Mouse (Mus musculus): ENCODE measurements around the gene Lce1e. TPM values are rescaled to one million over a fixed set of nuclear protein-coding genes. Genes with fewer than 3 reads are reported as not detected.
A peak's percentile ranks its signal among the peaks of the same experiment; 100 is the strongest.

Gene Lce1e
- not detected in 2 replicates for total RNA-seq (2021)
- long read RNA-seq, experiment 1, result 0 reads
- long read RNA-seq, experiment 2, result 0 reads

DNA sequence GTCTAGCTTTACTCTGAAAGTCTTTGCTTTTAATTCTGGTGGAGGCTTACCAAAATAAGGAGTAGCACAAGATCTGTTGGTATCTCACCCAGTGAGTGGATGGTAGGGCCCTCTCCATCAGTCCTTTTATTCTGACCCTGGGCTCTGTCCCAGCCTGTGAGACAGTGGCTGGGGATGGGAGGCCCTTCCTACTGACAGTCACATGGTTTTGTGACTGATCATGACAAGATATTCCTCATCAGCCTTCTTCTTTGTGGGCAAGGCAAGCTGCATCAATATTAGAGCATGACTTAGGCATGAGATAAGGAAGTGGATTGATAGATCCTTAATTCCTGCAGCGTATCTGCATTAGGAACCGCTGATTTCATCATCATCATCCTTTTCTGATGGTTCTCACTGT, at the start of gene Lce1e:
Gene Lce1e (minus strand): TSS at position 101 of the 400 bp plus-strand sequence.
- no peak for DNase-seq

DNA sequence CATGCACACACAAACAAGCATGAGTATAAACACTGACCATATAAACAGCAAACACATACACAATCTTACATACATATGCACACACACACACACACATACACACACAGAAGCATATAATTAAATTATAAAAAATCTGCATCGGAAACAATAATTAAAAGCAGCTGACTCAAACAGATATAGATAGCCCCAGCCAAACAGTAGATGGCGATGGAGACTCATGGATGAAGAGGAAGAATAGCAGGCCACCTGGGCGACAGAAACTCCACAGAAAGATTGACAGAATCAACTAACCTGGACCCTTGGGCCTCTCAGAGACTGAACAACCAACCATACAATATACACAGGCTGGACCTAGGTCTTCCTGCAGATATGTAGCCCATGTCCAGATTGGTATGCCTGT, 44.3 kb upstream of the Lce1e start:
- no peak for DNase-seq

DNA sequence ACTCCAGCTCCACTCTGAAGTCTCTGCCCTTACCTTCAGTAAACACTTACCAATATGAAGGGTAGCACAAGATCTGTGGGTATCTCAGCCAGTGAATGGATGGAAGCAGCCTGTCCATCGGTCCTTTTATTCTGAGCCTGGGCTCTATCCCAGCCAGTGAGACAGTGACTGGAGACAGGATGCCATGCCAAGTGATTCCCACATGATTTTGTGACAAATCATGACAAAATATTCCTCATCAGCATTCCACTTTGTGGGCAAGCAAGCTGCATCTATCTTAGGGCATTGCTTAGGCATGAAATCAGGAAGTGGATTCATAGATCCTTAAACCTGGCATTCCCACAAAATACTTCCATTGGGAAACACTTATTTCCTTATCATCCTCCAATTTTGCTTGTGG, 43.4 kb upstream of the Lce1e start, which contains the start of gene Lce1g:
Gene Lce1g (minus strand): TSS at position 101 of the 400 bp plus-strand sequence.
- no peak for DNase-seq

DNA sequence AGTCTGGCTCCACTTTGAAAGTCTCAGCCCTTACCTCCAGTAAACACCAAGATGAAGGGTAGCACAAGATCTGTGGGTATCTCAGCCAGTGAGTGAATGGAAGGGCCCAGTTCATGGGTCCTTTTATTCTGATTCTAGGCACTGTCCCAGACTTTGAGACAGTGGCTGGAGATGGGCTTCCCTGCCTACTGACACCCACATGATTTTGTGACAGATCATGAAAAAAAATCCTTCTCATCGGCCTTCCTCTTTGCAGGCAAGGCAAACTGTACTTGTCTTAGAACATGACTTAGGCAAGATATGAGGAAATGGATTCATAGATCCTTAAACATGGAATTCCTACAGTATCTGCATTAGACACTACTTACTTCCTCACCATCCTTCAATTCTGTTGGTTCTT, 30.1 kb upstream of the Lce1e start, which contains the start of gene Gm38119:
Gene Gm38119 (minus strand): TSS at position 101 of the 400 bp plus-strand sequence.
- no peak for DNase-seq

DNA sequence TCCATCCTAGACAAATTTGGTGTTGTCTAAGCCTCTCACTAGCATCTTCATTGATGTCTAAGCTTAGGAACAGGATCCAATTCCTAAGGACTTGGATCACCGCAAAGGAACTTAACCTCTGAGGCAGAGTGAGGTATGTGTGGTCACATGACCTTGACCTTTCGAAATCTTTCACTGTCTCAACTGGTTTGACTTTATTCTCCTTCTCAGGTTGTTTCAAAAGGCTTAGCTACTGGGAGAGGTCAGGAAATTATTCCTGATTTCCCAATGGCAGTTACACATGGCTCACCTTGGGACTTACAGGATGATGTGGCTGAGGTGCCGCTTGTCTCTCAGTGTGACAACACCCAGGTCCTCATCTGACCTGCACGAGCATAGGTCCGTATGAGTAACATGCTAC, 13.8 kb upstream of the Lce1e start:
- no peak for DNase-seq

DNA sequence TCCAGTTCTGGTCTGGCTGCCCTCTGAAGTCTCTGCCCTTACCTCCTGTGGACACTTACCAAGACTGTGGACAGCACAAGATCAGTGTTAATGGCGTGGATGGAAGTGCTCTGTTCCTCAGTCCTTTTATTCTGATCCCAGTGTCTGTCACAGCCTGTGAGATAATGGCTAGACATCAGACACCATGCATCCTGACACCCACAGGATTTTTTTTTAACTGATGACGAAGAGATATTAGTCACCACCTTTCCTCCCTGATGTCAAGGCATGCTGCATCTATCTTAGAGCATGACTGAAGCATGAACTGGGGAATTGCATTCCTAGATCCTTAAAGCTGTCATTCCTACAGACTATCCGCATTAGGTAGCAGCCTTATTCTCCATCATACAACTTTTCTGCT, 11.4 kb upstream of the Lce1e start, which contains the start of gene Lce1f:
Gene Lce1f (minus strand): TSS at position 101 of the 400 bp plus-strand sequence.
- DNase-seq, result no peak

DNA sequence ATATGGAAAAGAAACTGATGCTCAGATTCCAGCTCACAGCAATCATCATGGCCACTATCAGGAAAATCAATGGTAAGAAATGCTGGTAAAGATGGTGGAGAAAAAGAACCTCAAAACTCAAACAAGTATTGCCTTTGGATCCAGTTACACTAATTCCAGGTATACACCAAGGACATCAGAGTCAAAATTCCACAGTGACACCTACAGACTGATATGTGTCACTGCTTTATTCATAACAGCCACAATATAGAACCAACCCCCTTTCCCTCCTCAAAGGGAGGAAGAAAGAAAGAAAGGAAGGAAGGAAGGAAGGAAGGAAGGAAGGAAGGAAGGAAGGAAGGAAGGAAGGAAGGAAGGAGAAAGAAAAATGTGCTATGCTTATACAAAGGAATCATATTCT, 6.2 kb upstream of the Lce1e start:
- DNase-seq, result no peak

DNA sequence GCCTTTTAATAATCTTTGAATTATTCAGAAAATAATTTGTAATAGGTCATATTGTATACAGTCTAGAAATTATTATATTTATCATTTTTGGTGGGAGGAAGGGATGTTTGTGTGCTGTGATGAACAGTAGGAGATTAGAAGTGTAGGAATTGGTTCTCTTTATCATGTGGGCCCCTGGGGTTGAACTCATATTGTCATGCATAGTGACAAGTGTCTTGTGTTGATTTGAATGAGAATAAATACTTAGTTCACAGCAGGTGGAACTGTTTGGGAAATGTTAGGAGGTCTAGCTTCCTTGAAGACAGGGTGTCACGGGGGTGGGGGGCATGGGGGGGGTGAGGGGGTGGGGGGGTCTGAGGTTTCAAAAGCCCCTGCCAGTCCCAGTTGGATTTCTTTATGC, 14.3 kb downstream of the Lce1e start:
- no peak for DNase-seq

DNA sequence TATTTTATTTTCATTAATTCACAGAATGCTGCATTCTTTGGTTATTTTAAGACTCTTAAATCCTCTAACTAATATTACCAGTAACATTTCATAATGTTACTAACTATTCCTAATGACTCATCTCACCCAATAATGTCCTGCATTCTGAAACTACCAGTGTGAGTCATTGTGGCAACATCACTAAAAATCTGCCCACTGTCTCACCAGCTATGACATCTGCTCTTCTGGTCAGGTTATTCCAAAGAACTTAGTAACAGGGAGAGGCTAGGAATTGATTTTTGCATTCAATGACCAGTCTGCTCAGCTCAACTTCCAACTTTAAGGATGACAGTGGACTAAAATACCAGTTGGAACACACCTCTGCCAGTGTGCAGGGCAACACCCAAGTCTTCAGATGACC, 17.2 kb downstream of the Lce1e start:
- DNase-seq, result no peak

DNA sequence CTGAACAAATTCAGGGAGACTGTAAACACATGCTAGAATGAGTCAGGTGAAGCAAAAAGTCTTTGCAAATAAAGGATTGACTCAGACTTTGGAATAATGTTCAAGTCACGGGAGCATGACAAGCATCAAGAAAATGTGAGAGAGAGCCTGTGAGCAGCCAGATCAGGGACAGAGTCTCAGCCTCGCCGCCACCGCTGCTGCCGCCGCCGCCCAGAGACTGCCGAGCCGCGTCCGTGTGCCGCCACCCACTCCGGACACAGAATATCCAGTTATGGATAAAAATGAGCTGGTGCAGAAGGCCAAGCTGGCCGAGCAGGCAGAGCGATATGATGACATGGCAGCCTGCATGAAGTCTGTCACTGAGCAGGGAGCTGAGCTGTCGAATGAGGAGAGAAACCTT, 19.7 kb downstream of the Lce1e start:
- peak; percentile 44 for DNase-seq

DNA sequence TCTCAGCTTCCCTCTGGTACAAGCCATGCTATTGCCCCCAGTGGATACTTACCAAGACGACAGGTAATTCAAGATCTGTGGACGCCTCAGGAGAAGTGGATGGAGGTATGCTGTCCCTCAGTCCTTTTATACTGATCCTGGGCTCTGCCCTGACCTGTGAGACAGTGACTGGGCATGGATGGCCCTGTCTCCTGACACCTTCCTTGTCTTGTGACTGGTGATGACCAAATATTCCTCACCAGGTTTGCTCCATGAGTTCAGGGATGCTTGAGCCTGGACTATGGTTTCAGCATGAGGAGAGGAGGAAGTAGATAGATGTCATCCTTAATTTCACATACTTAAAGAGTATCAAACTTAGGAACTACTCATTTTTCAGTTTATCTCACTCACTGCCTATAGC, 21.8 kb downstream of the Lce1e start, which contains the start of gene Lce1d:
Gene Lce1d (minus strand): TSS at position 101 of the 400 bp plus-strand sequence.
- no peak for DNase-seq

DNA sequence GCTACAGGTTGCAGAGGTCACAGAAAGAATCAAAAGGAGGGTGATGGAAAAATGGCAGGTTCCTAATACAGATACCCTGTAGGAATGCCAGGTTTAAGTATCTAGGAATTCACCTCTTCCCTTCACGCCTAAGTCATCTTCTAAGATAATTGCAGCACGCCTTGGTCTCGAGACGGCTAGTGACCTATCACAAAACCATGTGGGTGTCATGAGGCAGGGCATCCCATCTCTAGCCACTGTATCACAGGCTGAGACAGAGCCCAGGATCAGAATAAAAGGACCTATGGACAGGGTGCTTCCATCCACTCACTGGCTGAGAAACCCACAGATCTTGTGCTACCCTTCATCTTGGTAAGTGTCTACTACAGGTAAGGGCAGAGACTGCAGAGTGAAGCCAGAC, 29.9 kb downstream of the Lce1e start, which contains the start of gene Lce1c:
Gene Lce1c (plus strand): TSS at position 301 of the 400 bp plus-strand sequence.
- no peak for DNase-seq

DNA sequence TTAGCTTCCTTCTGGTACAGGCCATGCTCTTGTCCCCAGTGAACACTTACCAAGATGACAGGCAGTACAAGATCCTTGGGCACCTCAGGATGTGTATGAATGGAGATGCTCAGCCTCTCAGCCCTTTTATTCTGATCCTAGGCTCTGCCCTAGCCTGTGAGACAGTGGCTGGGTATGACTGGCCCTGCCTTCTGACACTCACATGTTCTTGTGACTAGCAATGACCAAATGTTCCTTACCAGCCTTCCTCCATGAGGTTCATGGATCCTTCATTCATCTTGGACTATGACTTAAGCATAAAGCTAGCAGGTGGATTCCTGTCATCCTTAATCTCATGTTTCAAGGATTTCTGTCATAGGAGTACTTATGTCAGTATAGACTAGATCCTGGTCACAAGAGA, 38.7 kb downstream of the Lce1e start, which contains the start of gene Lce1a2:
Gene Lce1a2 (minus strand): TSS at position 101 of the 400 bp plus-strand sequence.
- no peak for DNase-seq

Other genes starting within 250 kb of the Lce1e start
- not detected in 2 replicates for gene Sprr1a, start 223.2 kb downstream of the Lce1e start, total RNA-seq (2021)
- gene Sprr4, start 208.6 kb downstream of the Lce1e start, total RNA-seq (2021), result not detected in 2 replicates
- gene 2310046K23Rik, start 174.6 kb downstream of the Lce1e start, total RNA-seq (2021), result not detected in 2 replicates
- gene Ivl, start 135.3 kb downstream of the Lce1e start, total RNA-seq (2021), result not detected in 2 replicates
- not detected in 2 replicates for gene Smcp, start 120.1 kb downstream of the Lce1e start, total RNA-seq (2021)
- gene 2210017I01Rik, start 101.6 kb downstream of the Lce1e start, total RNA-seq (2021), result not detected in 2 replicates
- not detected in 2 replicates for gene Lce6a, start 87.4 kb downstream of the Lce1e start, total RNA-seq (2021)
- gene Lce1a1, start 60.8 kb downstream of the Lce1e start, total RNA-seq (2021), result not detected in 2 replicates
- gene Lce1b, start 52.1 kb downstream of the Lce1e start, total RNA-seq (2021), result not detected in 2 replicates
- gene Lce1a2, start 38.8 kb downstream of the Lce1e start, total RNA-seq (2021), result not detected in 2 replicates
- not detected in 2 replicates for gene Lce1c, start 29.8 kb downstream of the Lce1e start, total RNA-seq (2021)
- not detected in 2 replicates for gene Lce1d, start 21.9 kb downstream of the Lce1e start, total RNA-seq (2021)
- gene Lce1f, start 11.3 kb upstream of the Lce1e start, total RNA-seq (2021), result not detected in 2 replicates
- gene Gm38119, start 30.0 kb upstream of the Lce1e start, total RNA-seq (2021), result not detected in 2 replicates
- gene Lce1g, start 43.3 kb upstream of the Lce1e start, total RNA-seq (2021), result not detected in 2 replicates
- not detected in 2 replicates for gene Lce1h, start 56.0 kb upstream of the Lce1e start, total RNA-seq (2021)
- gene Lce1i, start 69.8 kb upstream of the Lce1e start, total RNA-seq (2021), result not detected in 2 replicates
- not detected in 2 replicates for gene Lce1j, start 81.4 kb upstream of the Lce1e start, total RNA-seq (2021)
- not detected in 2 replicates for gene Lce1k, start 98.8 kb upstream of the Lce1e start, total RNA-seq (2021)
- not detected in 2 replicates for gene Kprp, start 118.2 kb upstream of the Lce1e start, total RNA-seq (2021)
- not detected in 2 replicates for gene Lce1l, start 142.2 kb upstream of the Lce1e start, total RNA-seq (2021)
- not detected in 2 replicates for gene 2310050C09Rik, start 161.1 kb upstream of the Lce1e start, total RNA-seq (2021)
- not detected in 2 replicates for gene Lce3a, start 217.2 kb upstream of the Lce1e start, total RNA-seq (2021)
- gene Lce3b, start 223.9 kb upstream of the Lce1e start, total RNA-seq (2021), result not detected in 2 replicates
- not detected in 2 replicates for gene Lce3c, start 235.4 kb upstream of the Lce1e start, total RNA-seq (2021)
- not detected in 2 replicates for gene Lce3d, start 248.3 kb upstream of the Lce1e start, total RNA-seq (2021)